Mouse (Mus musculus) ES-Bruce4 (cell line): ENCODE data around the gene Nrxn3.

ENCODE experiments used
- CTCF ChIP-seq: IDR thresholded peaks from one replicate; pipeline ENCODE4 v1.8.1; 2011; ENCODE audit warnings: low read depth, low read length
- EP300 ChIP-seq: IDR thresholded peaks from 2 replicates; pipeline ENCODE4 v1.6.1; 2011; ENCODE audit warnings: low read depth, low read length; ENCODE audit not compliant: insufficient read depth

- no peak for TF ChIP-seq CTCF
- TF ChIP-seq EP300 = no peak
Measured at GRCm38 (mm10) chr12:89290736-89291574, 568.3 kb downstream of the Nrxn3 start.
